Mouse (Mus musculus): ENCODE results near the gene Crisp1.

Crisp1 gene

GRCm38 (mm10) chr17:40319062-40319461 lies at the start of gene Crisp1:
TSS of gene Crisp1 (minus strand) at chr17:40319207.
- POLR2A ChIA-PET = no interaction called here
- CTCF ChIA-PET = no interaction called here

DNA sequence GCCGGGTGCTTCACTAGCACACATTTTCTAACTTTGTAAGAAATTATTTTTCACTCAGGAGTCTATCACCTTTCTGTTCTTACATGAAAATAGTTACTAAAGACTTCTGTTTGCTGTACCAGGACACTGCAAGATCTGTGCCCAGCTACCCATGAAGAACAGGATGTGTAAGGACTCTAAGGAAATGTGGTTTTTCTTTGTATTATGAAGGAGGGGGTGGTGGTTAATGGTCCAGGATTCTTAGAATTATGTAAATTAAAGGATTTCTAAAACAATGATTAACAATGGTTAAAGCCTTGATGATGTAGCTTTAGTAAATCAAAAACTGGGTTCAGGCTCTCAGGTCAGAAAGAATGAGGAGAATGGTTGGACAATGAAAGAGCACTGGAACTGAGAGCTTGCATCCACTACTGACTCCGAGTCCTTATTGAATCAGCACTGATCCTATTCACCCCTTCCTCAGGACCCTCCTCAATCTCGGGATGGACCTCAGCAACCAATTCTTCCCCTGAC lies 23.5 kb upstream of the Crisp1 start:
- ChIA-PET CTCF (no interaction called here), POLR2A (interaction anchor here in 1 of 4 experiments (1.1 kb wide), 1 partner anchor 8 kb away, joined by 3 read pairs; no protein-coding TSS in a partner anchor)

DNA sequence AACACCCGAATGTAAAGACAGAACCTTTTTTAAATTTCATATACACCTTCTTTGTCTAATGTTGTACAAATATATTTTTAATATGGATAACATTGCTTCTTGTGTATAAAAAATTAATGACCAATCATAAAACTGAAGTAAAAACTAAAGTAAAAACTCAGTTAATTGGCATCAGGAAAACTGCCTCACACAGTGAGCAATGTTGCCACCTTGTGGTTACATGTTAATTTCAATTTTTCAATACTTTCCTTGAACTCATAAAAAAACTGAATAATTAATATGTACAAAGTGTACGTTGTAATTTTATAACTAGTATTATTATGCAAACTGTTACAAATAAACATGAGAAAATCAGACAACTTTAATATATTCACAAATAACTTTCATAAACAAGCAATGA lies 33.6 kb downstream of the Crisp1 start:
- POLR2A ChIA-PET = no interaction called here
- CTCF ChIA-PET = no interaction called here

- ChIA-PET POLR2A (no interaction called here), CTCF (no interaction called here)
Observed at GRCm38 (mm10) chr17:40275519-40275918, 43.5 kb downstream of the Crisp1 start.

DNA sequence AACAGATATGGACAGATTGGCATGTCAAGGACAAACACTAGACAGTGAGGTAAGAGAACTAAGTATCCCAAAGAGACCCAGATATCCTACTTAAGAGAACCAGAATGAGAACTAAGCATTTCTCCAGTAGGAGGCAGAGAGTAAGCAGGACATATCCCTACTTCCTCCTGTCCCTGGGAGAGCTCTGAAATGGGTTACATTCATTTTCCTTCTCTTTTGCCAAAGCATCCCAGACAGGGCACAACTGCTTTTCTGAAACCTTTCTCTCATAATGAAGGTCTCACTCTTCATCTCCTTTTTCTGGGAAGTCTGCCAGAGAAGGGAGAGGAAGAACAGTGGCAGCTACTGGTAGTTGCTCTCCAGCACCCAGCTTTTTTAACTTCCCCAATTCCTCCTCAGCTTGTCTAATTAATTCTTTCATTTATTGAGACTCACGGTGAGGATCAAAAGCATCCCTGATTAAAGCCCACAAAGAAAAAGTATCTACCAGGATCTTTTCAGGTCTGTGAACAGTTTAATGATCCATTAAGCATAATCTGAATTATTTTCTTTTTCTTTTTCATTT lies 44.0 kb downstream of the Crisp1 start:
- CTCF ChIA-PET = no interaction called here

GRCm38 (mm10) chr17:40252487-40252886 lies 66.5 kb downstream of the Crisp1 start:
- CTCF ChIA-PET = no interaction called here
- POLR2A ChIA-PET = no interaction called here

More for the DNA sequence above, 44.0 kb downstream of the Crisp1 start:
- POLR2A ChIA-PET = no interaction called here
